Mouse (Mus musculus): Measurements from ENCODE around the gene Zfp609. TPM values are rescaled to one million over a fixed set of nuclear protein-coding genes. Genes with fewer than 3 reads are reported as not detected.
"Not testable (repeated sequence)": the region's sequence is repeated elsewhere in the genome, so short reads cannot be mapped to it uniquely, and the experiment has no call there.

The Zfp609 gene
- total RNA-seq, 4 experiments from 2014 or later, result 23.8 to 33.5 (median 28.4) TPM

DNA sequence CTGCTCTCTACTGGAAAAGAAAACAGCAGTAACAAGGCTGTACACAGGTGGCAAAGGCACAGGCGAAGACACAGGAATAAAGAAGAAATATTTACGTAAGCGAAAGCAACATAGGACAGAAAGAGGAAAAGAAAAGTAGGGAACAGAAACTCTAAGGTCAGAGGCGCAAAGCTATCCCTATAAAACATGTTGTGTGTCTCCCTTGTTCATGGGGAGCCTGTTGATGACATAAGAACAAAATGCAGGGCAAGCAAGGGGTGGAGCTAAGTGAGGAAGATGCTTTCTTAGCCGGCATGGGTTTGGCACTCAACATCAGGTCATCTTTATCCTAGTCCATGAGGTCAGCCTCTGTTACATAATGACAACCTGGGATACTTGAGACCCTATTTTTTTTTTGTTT is 109.2 kb downstream of the Zfp609 start:
- DNase-seq, result no peak

DNA sequence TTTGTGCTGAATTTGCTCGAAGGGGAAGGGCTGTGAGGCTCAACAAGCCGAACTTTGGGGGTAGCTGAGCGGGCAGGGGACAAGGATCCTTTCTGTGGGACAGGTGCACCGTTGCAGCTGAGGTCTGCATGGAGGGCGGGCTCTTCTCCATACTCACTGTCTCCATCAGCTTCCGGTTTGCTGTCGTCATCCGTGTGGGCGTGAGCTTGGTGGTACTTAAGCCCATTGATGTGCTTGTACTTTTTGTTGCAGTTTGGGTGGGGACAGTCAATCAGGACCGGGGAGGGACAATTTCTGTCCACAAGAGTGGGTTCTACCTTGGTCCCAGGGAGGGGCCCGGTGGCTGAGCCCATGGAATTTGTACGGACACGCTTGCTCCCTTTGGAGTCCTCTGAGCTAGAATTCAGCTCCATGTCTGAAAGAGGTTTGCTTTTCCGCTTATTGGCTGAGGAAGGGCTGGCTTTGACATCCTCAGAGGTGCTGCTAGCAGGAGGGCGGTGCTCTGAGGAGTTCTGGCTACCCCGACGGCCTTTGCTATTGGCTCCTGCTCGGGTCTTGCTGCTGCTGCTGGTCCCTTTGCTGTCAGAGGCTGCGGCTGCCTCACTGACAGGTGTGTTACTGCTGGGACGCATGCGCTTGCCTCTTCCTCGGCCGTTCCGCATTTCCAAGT is 123.3 kb downstream of the Zfp609 start:
- DNase-seq, result no peak

- DNase-seq, result no peak
These were observed 124.1 kb downstream of the Zfp609 start for GRCm38 (mm10) chr9:65703241-65703640.

DNA sequence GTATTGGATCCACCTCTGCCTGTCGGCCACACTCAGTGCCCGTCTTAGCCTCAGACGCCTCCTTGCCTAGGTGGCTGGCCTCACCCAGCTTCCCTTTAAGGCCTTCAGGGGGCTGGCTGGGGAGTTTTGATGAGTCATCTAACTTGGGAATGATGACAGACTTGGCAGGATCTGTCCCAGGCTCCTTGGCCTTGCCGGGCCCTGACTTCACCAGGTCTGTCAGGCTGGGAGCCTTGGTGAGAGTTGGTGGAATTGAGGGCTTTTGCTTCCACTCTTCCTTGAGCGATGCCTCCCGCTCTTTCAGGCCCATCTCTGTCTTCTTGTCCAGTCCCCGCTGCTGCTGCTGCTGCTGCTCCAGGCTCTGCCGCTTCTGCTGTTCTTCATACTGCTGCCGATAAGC is 125.1 kb downstream of the Zfp609 start:
- no peak for DNase-seq

DNA sequence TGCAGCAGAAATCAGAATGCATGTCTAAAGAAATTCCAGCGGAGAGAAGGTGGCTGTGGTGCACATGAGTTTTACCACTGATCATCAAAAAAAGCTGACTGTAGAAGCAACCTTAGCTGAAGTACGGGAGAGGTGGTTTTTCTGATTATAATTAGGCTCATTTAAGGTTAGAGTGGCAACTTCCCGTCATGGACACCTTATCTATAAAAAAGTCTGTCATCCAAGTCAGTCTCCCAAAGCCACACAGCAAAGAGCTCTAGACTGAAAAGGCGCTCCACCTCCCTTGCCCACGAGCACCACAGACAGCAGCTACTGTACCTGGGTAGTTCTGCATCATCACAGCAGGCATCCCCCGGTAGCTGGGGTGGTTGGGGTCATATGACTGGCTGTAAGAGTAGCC is 126.9 kb downstream of the Zfp609 start:
- no peak for DNase-seq

- DNase-seq, result no peak
These were observed 129.4 kb downstream of the Zfp609 start for GRCm38 (mm10) chr9:65697992-65698391.

- no peak for DNase-seq
These were observed 130.0 kb downstream of the Zfp609 start for GRCm38 (mm10) chr9:65697356-65697755.

GRCm38 (mm10) chr9:65696337-65696736 is 131.0 kb downstream of the Zfp609 start:
- no peak for DNase-seq

GRCm38 (mm10) chr9:65695646-65696045 is 131.7 kb downstream of the Zfp609 start:
- DNase-seq, result peak; percentile 37

GRCm38 (mm10) chr9:65692959-65693603 is 134.3 kb downstream of the Zfp609 start:
- no peak for DNase-seq

GRCm38 (mm10) chr9:65692466-65692865 is 134.9 kb downstream of the Zfp609 start:
- no peak for DNase-seq

DNA sequence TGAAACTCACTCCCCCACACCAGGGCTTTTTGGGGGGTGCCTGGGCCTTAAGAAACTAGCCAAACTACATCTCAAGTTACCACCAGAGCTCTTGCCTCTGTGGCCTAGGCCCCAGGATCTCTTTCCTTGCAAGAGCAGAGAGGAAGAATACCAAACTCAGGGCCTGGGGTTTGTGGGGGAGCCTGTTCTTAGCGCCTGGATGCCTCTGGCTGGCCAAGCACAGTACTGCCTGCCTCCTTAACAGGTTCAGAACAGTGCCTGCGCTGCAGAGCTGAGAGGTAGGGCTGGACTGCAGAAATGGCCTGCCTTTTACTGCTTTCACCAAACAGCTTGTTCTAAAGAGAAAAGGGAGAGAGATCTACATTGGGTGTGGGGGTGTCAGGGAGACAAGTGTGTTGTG is 137.5 kb downstream of the Zfp609 start:
- DNase-seq, result not testable (repeated sequence)

GRCm38 (mm10) chr9:65684704-65685103 is 142.7 kb downstream of the Zfp609 start:
- no peak for DNase-seq

DNA sequence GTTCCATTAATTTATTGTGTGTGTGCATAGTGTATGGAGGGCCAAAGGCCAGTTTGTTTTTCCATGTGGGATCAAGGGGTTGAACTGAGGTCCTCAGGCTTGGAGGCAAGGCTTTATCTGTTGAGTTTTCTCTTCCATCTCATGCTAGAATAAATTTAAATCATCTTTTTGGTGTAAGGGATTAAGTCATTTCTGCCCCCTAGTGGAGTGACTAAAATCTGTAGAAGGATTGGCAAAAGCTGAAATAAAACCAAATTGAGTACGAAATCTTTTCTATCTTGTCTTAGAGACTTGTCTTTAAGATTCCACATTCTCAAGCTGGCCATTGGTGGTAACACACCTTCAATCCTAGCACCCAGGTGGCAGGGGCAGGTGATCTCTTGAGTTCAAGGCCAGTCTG is 144.4 kb downstream of the Zfp609 start:
- DNase-seq, result no peak

- DNase-seq, result no peak
These were observed 145.2 kb downstream of the Zfp609 start for GRCm38 (mm10) chr9:65682183-65682582.

- no peak for DNase-seq
These were observed 145.8 kb downstream of the Zfp609 start for GRCm38 (mm10) chr9:65681634-65681940.

- no peak for DNase-seq
These were observed 146.3 kb downstream of the Zfp609 start for GRCm38 (mm10) chr9:65680938-65681633.

- DNase-seq, result peak; percentile 38
These were observed 148.1 kb downstream of the Zfp609 start for GRCm38 (mm10) chr9:65679181-65679761.

DNA sequence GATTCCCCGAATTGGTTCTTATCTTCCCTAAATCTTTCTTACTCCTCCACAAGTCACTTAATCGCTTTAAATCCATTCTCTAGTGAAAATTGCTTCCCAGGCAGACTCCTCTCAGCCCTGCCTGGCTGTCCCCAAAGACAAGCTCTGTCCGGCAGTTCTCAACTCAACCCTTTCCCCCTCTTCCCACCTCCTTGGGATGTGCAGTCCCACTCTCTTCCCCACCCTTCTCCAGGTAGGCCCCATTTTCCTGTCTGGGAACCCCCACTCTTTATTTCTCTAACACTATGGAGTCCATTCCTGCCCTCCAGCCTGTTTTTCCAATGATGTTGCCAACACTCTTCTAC is 150.3 kb downstream of the Zfp609 start:
- DNase-seq, result no peak

GRCm38 (mm10) chr9:65676358-65677118 is 150.8 kb downstream of the Zfp609 start:
- peak; percentile 95 for DNase-seq

DNA sequence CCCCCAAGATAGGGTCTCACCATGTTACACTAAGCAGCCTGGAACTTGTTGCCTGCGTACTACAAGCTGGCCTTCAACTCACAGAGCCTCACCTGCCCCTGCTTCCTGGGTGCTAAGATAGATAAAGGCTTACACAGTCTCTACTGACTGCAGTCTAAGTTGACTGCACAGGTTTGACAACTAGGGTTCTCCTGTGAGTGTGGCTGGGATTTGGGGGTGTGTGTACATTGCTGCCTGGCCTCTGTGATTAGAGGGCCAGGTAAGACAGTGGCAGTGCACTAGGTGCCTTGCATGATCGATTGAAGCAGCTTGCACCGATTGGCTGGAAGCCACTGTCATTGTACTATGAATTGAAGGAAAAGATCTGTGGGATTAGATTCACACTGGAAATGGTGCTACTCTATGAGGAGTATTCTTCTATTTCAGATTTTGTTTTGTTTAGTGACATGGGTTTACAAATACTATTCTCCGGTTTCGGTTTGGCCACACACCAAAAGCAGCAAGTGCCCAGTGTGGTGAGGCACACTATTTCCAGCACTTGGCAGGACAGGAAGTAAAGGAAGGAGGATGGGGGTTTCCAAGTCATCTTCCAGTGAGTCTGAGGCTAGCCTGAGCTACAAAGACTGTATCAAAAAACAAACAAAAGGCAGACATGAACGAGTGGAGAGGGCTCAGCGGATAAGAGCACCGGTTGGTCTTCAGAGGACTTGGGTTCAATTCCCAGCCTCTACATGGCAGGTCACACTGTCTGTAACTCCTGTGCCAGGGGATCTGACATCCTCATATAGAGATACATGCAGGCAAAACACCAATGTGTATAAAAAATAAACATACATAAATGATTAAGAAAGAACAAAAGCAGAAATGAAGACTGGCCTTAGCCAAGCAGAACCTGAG is 151.7 kb downstream of the Zfp609 start:
- no peak for DNase-seq

DNA sequence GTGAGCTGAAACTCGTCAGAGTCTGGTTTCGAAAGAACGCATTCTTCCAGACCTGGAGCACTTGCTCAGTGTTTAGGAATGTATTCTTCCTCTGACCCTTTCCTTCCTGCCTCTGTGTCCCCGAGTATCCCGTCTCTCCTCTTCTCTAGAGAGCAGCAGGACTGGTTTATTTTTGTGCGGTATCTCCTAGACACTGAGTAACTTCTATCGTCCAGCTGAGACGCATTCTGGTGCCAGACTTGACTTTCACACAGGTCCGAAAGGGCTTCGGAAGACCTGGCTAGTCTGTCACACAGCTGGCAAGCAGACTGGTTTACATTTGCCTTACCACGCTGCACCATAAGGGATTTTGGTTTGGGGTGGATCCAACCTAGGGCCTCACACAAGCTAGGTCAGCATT is 154.4 kb downstream of the Zfp609 start:
- DNase-seq, result no peak
